Mouse (Mus musculus): ENCODE results near the gene Atp4b. TPM values are rescaled to one million over a fixed set of nuclear protein-coding genes. Genes with fewer than 3 reads are reported as not detected.

Atp4b gene
- 0.49 TPM in 1 of 2 replicates, not detected in the other for polyA plus RNA-seq (2012; rRNA removed)

DNA sequence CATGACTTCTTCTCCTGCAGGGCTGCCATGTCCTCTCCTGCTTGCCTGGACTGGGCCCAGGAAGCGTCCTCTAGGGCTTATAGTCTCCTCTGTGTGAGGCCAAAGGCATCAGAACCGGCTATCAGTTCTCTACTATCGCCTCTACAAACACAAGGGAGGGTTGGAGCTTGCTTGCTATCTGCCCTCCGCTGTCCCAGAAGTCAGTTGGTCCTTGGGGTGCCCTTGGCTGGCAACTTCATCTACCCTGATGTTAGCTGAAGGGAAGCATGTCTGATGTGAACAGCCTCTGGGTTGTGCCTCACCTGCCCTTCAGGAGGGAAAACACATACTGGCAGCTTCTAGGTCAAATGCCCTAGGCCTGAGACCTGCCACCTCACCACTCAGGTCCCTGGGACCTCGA is at the start of gene Atp4b:
TSS of gene Atp4b (minus strand) at position 101 of the 400 bp plus-strand sequence.
- Histone ChIP-seq H3K4me3 (replicated peaks; ENCODE audit: extremely low read depth, low read depth, low read length) (no peak within 1 kb of the TSS), H3K4me1 (ENCODE audit: control insufficient read depth, insufficient read depth, low read length) (no peaks in the 10 kb centered on the region)
- 73% methylated on average over 5 of the region's 5 CpGs for WGBS
- TF ChIP-seq CTCF (IDR thresholded peaks at IDR 0.05; ENCODE audit: insufficient read depth, low read length) = no peak
- no peak for TF ChIP-seq POLR2A (IDR thresholded peaks at IDR 0.05; ENCODE audit: borderline replicate concordance, extremely low read depth, low read depth, low read length)
- DNase-seq = no peak

DNA sequence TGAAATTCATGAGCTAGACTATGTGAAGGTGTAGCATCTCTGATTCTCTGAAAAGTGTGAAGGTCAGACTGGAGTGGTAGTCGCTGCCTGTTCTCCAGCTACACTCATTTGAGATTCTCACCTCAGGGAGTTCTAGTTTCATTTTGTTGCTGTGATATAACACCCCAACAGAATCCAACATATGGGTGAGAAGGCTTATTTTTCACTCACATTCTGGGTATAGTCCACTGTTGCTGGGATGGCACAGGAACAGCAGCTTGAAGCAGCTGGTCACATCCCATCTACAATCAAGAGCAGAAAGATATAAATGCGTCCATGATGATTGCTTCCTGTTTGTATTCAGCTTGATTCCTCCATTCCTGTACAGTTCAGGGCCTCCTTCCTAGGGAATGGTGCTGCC is 45.5 kb upstream of the Atp4b start:
- WGBS = 82% methylated on average over 2 of the region's 2 CpGs
- TF ChIP-seq POLR2A (IDR thresholded peaks at IDR 0.05; ENCODE audit: borderline replicate concordance, extremely low read depth, low read depth, low read length) (no peak), CTCF (IDR thresholded peaks at IDR 0.05; ENCODE audit: insufficient read depth, low read length) (no peak)
- H3K4me3 ChIP-seq (replicated peaks; ENCODE audit: extremely low read depth, low read depth, low read length) = no peak overlapping the region
- no peak for DNase-seq
- H3K4me1 ChIP-seq (ENCODE audit: control insufficient read depth, insufficient read depth, low read length) = no peaks in the 10 kb centered on the region

DNA sequence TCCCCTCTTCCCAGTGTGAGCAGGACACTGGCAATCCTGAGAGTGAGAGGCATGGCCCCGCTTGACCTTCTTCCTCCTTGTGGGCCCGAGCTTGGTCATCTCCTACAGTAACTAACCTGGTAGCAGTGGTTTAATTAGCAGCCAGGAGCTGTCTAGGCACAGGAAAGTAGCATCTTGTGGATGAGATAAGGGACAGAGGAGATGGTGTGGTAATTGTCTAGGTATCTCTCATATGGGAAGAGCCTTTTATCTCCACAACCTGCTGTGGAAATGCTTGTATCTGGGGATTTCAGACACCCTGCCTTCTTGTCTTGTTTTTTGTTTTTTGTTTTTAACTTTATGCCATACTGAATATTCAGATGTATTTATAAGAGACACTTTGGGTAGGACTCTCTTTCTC is 40.9 kb upstream of the Atp4b start:
- WGBS = 84% methylated on average over 2 of the region's 2 CpGs

DNA sequence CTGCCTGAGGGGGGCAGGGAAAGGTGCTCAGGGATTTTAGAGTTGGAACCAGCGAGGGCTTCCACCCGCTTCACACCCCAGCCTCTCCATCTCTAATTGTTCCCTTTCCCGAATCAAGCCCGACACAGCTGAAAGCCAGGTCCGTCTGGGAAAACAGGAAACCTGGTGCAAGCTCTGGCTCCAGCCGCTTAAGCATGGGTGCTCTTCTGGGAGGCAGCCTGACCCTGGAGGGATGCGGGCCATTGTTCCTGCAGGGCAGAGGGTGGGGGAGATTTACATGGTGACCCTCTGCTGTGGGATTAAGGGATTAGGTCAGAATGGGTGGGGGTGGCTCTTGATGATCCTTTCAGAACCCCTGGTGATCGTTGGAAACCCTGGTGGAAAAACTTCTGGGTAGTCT is 39.4 kb upstream of the Atp4b start:
- DNase-seq = no peak
- H3K4me3 ChIP-seq (replicated peaks; ENCODE audit: extremely low read depth, low read depth, low read length) = no peak overlapping the region

More for the DNA sequence above, 40.9 kb upstream of the Atp4b start:
- no peak for DNase-seq
- Histone ChIP-seq H3K4me1 (ENCODE audit: control insufficient read depth, insufficient read depth, low read length) (no peaks in the 10 kb centered on the region), H3K4me3 (replicated peaks; ENCODE audit: extremely low read depth, low read depth, low read length) (no peak overlapping the region)
- TF ChIP-seq POLR2A (IDR thresholded peaks at IDR 0.05; ENCODE audit: borderline replicate concordance, extremely low read depth, low read depth, low read length) = no peak
- TF ChIP-seq CTCF (IDR thresholded peaks at IDR 0.05; ENCODE audit: insufficient read depth, low read length) = no peak

DNA sequence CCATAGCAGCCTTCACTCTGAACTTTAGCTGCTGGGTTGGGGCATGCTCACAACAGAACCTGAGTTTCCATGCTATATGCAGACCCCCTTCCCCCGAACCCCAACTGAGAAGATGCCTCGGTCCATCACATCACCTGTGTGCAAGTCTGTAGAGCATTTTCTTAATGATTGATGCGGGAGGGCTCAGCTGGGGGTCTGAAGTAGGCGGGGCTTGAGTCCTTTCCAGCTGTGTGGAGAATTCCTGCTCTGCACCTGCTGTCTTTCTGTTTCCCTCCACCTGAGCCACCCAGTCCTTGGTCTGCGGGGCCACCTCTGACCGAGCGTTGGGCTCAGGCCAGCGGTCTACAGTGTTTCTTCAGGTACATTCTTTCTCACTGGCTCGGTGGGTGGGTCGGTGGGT is 38.3 kb upstream of the Atp4b start, which contains the start of gene Tmem255b:
TSS of gene Tmem255b (plus strand) at position 301 of the 400 bp plus-strand sequence.
- WGBS = 37% methylated on average over 10 of the region's 10 CpGs
- TF ChIP-seq POLR2A (IDR thresholded peaks at IDR 0.05; ENCODE audit: borderline replicate concordance, extremely low read depth, low read depth, low read length) (no peak), CTCF (IDR thresholded peaks at IDR 0.05; ENCODE audit: insufficient read depth, low read length) (no peak)
- DNase-seq = no peak
- no peak within 1 kb of the TSS for H3K4me3 ChIP-seq (replicated peaks; ENCODE audit: extremely low read depth, low read depth, low read length)
- peaks cover 2% of the 10 kb centered on the region; the same call in 1 of the 2 replicates for H3K4me1 ChIP-seq (ENCODE audit: control insufficient read depth, insufficient read depth, low read length)

More for the DNA sequence above, 39.4 kb upstream of the Atp4b start:
- no peak for TF ChIP-seq POLR2A (IDR thresholded peaks at IDR 0.05; ENCODE audit: borderline replicate concordance, extremely low read depth, low read depth, low read length)
- no peak for TF ChIP-seq CTCF (IDR thresholded peaks at IDR 0.05; ENCODE audit: insufficient read depth, low read length)
- H3K4me1 ChIP-seq (ENCODE audit: control insufficient read depth, insufficient read depth, low read length) = no peaks in the 10 kb centered on the region
- WGBS = 9% methylated on average over 8 of the region's 8 CpGs

DNA sequence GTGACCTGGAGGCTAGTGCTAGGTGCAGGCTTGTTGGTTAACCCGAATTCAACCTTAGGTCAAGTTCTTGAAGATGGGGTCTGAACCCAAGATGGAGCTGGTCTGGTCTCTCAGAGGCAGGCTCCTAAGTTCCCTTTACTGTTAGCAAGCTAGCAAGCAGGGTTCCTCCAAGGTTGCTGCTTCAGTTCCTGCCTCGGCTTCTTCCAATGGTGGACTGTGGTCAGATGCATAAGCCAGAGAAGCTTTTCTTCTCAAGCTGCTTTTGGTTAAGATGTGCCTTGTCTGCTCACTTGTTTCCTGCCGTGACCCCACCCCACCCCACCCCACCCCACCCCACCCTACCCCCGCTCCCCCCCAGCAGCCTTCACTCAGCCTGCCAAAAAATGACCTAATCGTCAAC is 36.5 kb upstream of the Atp4b start:
- H3K4me1 ChIP-seq (ENCODE audit: control insufficient read depth, insufficient read depth, low read length) = peaks cover 2% of the 10 kb centered on the region; the same call in 1 of the 2 replicates
- H3K4me3 ChIP-seq (replicated peaks; ENCODE audit: extremely low read depth, low read depth, low read length) = no peak overlapping the region
- 45% methylated on average over 5 of the region's 5 CpGs for WGBS
- TF ChIP-seq POLR2A (IDR thresholded peaks at IDR 0.05; ENCODE audit: borderline replicate concordance, extremely low read depth, low read depth, low read length) (no peak), CTCF (IDR thresholded peaks at IDR 0.05; ENCODE audit: insufficient read depth, low read length) (no peak)
- DNase-seq = no peak

DNA sequence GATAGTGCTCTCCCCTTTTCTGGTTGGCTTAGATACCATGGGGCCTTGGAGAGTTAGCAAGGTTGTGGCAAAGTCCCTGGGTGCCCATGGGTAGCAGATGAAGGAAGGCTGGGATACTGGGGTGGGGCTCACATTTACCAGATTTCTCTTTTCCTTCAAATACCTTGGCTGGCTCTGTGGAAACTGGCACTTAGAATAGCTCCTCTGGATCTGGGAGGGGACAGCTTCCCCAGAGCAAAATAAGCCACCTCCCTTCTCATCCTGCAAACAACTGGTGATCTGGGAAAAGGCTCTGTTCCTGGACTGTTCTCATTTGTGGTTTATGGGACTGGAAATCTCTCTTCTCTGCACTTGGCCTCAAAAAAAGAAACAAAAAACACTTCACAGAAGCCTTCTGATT is 34.2 kb upstream of the Atp4b start:
- H3K4me1 ChIP-seq (ENCODE audit: control insufficient read depth, insufficient read depth, low read length) = peaks cover 2% of the 10 kb centered on the region; the same call in 1 of the 2 replicates
- no peak overlapping the region for H3K4me3 ChIP-seq (replicated peaks; ENCODE audit: extremely low read depth, low read depth, low read length)
- TF ChIP-seq CTCF (IDR thresholded peaks at IDR 0.05; ENCODE audit: insufficient read depth, low read length) (no peak), POLR2A (IDR thresholded peaks at IDR 0.05; ENCODE audit: borderline replicate concordance, extremely low read depth, low read depth, low read length) (no peak)
- DNase-seq = no peak

DNA sequence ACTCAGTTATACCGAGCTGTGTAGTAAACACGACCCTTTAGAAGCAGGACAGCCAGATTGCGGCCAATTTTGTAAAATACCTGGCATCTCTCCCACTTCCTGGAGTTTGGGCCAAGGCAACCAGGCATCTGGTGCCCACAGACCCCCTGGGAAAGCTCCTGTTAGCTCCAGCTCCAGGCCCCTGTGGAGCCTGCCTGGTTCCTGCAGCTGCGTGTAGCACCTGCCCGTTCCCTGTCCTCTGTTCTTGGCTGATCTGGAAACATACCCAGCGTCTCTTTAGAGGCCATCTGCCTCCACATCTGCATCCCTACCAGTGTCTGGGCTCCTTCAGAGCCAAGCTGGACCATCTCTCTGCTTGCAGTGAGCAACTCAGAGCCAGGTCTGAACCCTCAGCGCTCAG is 33.8 kb upstream of the Atp4b start:
- no peak for DNase-seq
- TF ChIP-seq CTCF (IDR thresholded peaks at IDR 0.05; ENCODE audit: insufficient read depth, low read length) (no peak), POLR2A (IDR thresholded peaks at IDR 0.05; ENCODE audit: borderline replicate concordance, extremely low read depth, low read depth, low read length) (no peak)
- 55% methylated on average over 7 of the region's 7 CpGs for WGBS
- no peak overlapping the region for H3K4me3 ChIP-seq (replicated peaks; ENCODE audit: extremely low read depth, low read depth, low read length)
- H3K4me1 ChIP-seq (ENCODE audit: control insufficient read depth, insufficient read depth, low read length) = peaks cover 2% of the 10 kb centered on the region; the same call in 1 of the 2 replicates

DNA sequence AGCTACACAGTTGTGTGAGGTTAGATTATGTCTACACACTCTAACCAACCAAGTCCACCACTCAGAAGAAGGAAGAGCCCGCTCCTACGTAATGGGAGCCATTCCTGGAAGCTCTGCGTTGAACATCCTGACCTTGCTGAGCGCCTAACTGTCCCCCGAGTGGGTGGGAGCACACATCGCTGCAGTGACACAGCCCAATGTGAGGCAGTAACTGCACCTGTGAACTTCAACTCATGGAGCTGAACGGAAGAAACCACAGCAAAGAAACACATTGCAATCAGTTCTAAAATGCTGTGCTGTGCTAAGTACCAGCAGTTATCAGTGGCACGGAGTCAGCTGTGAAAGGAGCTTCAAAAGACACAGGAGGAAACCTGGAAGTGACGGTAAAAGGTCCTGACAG is 31.5 kb upstream of the Atp4b start:
- TF ChIP-seq CTCF (IDR thresholded peaks at IDR 0.05; ENCODE audit: insufficient read depth, low read length) = no peak
- no peak for TF ChIP-seq POLR2A (IDR thresholded peaks at IDR 0.05; ENCODE audit: borderline replicate concordance, extremely low read depth, low read depth, low read length)
- peaks cover 2% of the 10 kb centered on the region; the same call in 1 of the 2 replicates for H3K4me1 ChIP-seq (ENCODE audit: control insufficient read depth, insufficient read depth, low read length)
- DNase-seq = no peak
- H3K4me3 ChIP-seq (replicated peaks; ENCODE audit: extremely low read depth, low read depth, low read length) = no peak overlapping the region
- 61% methylated on average over 9 of the region's 9 CpGs for WGBS

DNA sequence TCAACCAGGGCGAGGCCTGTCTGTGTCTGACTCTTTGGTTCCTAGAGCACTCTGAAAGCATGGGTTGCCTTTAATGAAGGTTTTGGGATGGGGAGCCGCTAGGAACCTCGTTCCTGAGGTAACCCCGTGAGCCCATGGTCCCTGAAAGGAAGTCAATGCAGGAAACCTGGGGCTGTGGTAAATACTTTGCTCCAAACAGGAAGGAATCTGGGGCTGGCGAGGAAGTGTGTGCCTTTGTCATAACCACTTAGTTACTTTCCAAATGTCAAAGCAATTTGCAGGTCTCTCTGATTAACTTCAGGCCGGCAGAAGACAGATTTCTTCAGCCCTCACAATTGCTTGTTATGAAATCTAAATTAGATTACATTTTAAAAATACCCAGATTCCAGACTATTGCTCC is 30.7 kb upstream of the Atp4b start:
- WGBS = 37% methylated on average over 6 of the region's 6 CpGs
- H3K4me1 ChIP-seq (ENCODE audit: control insufficient read depth, insufficient read depth, low read length) = peaks cover 2% of the 10 kb centered on the region; the same call in 1 of the 2 replicates
- no peak for DNase-seq
- no peak overlapping the region for H3K4me3 ChIP-seq (replicated peaks; ENCODE audit: extremely low read depth, low read depth, low read length)
- TF ChIP-seq POLR2A (IDR thresholded peaks at IDR 0.05; ENCODE audit: borderline replicate concordance, extremely low read depth, low read depth, low read length) (no peak), CTCF (IDR thresholded peaks at IDR 0.05; ENCODE audit: insufficient read depth, low read length) (no peak)
